19 mouse cellular contexts compared by ENCODE assay signal in the genomic region with DNA sequence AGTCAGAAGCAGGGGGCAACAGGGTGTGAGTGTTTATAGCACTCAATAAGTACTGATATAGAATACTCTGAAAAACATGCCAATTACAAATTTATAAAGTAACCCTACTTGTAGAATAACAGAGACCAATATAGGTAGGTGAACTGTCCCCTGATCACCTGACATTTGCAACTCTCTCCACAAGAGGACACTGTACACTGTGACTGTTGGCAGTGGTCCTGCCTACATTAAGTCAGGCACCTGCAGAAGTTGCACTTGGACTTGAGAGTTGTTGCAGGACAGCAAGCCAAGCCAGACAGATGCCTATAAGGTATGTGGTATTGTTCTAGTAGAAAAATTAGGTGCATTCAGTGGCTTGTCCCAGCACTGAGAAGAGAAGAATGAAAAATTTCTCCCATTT. TPM values are rescaled to one million over a fixed set of nuclear protein-coding genes. Genes with fewer than 3 reads are reported as not detected.
A peak's percentile ranks its signal among the peaks of the same experiment; 100 is the strongest.
DNase-seq lines count a peak whose midpoint lies in the region; ATAC-seq and TF ChIP-seq lines count a peak whose summit lies in the region.
"Had no signal": no experiment of that assay in that cellular context is flagged by ENCODE, and none has a peak within 500 bp of the region (broad histone marks: within the 10 kb centered on the region; RNA-seq: fewer than 3 reads in every experiment).

No protein-coding gene starts in this region.

- ATAC-seq in heart, postnatal 0 days (ENCODE audit: insufficient read depth, low read depth), result no peak
- ATAC-seq in stomach, postnatal 0 days (ENCODE audit: low FRiP score, low TSS enrichment), result no peak
- ATAC-seq: activated CD4-positive, CD25-positive, alpha-beta regulatory T cell, adult 4 months; CD4-positive, CD25-positive, alpha-beta regulatory T cell, adult 4 months had no signal

- intact Hi-C loops in left cerebral cortex, adult 2 months (cut with DNase I), result no loop called here
- intact Hi-C loops in left cerebral cortex, postnatal 14 days (cut with DNase I), result no loop called here

- H3K9ac ChIP-seq in heart, postnatal 0 days (replicated peaks; ENCODE audit: low read depth, low read length), result no peak overlapping the region
- no peak overlapping the region for H3K9ac ChIP-seq in stomach, postnatal 0 days (ENCODE audit: low read length)
- H3K9ac ChIP-seq: limb, embryonic 12.5 days had no signal

- H3K4me2 ChIP-seq in heart, postnatal 0 days (ENCODE audit: low read depth, low read length), result no peak overlapping the region
- no peak overlapping the region for H3K4me2 ChIP-seq in stomach, postnatal 0 days (replicated peaks; ENCODE audit: low read depth)
- H3K4me2 ChIP-seq: limb, embryonic 12.5 days had no signal

- DNase-seq in heart, postnatal 0 days (ENCODE audit: low spot score), result peak; percentile 16
- no peak for DNase-seq in heart, adult 8-10 months (ENCODE audit: low spot score)
- no peak for DNase-seq in left cerebral cortex, adult 2 months (ENCODE audit: extremely low spot score in 1 of 2, low spot score in 2 of 2)
- no peak for DNase-seq in left cerebral cortex, postnatal 14 days (ENCODE audit: low spot score in 2 of 2)
- DNase-seq in retina, postnatal 1 day, result peak; percentile 8
- DNase-seq in retina, embryonic 14.5 days (ENCODE audit: low spot score), result no peak
- DNase-seq in stomach, postnatal 0 days (ENCODE audit: low spot score), result no peak
- DNase-seq in adrenal gland, adult (ENCODE audit: inconsistent age in 2 of 2, low spot score in 1 of 2), result no peak
- DNase-seq: adrenal gland, postnatal 36 days; kidney, postnatal 25 days; layer of hippocampus, postnatal 36 days; spleen, adult 18-20 months; thymus, postnatal 25 days had no signal

- H3K27me3 ChIP-seq in heart, postnatal 0 days (ENCODE audit: control insufficient read depth, insufficient read depth, low read length), result no peaks in the 10 kb centered on the region
- H3K27me3 ChIP-seq in stomach, postnatal 0 days (ENCODE audit: control insufficient read depth, insufficient read depth, low read length), result no peaks in the 10 kb centered on the region
- H3K27me3 ChIP-seq: limb, embryonic 12.5 days had no signal

- no peak overlapping the region for H3K4me3 ChIP-seq in heart, postnatal 0 days (ENCODE audit: low read depth, low read length)
- no peak overlapping the region for H3K4me3 ChIP-seq in left cerebral cortex, adult 2 months
- H3K4me3 ChIP-seq in stomach, postnatal 0 days (ENCODE audit: low read depth, low read length), result no peak overlapping the region
- H3K4me3 ChIP-seq: limb, embryonic 12.5 days; megakaryocyte, embryonic 14.5 days had no signal

- no peaks in the 10 kb centered on the region for H3K4me1 ChIP-seq in heart, postnatal 0 days (ENCODE audit: control insufficient read depth, insufficient read depth)
- no peaks in the 10 kb centered on the region for H3K4me1 ChIP-seq in stomach, postnatal 0 days (replicated peaks; ENCODE audit: control insufficient read depth, insufficient read depth)
- H3K4me1 ChIP-seq: limb, embryonic 12.5 days; megakaryocyte, embryonic 14.5 days had no signal

- no peaks in the 10 kb centered on the region for H3K36me3 ChIP-seq in heart, postnatal 0 days (replicated peaks; ENCODE audit: control insufficient read depth, insufficient read depth, low read length)
- no peaks in the 10 kb centered on the region for H3K36me3 ChIP-seq in stomach, postnatal 0 days (ENCODE audit: control insufficient read depth, insufficient read depth, low read length)
- H3K36me3 ChIP-seq: limb, embryonic 12.5 days had no signal

- TF ChIP-seq EP300 in heart, postnatal 0 days (IDR thresholded peaks at IDR 0.05; ENCODE audit: low read depth), result no peak
- TF ChIP-seq EP300 in stomach, postnatal 0 days (optimal IDR thresholded peaks at IDR 0.05), result no peak

- H3K27ac ChIP-seq in heart, postnatal 0 days (ENCODE audit: low read depth), result no peak overlapping the region
- no peak overlapping the region for H3K27ac ChIP-seq in left cerebral cortex, adult 2 months
- no peak overlapping the region for H3K27ac ChIP-seq in stomach, postnatal 0 days (replicated peaks)
- H3K27ac ChIP-seq: limb, embryonic 12.5 days had no signal

- peak; percentile 60 for TF ChIP-seq CTCF in heart, postnatal 0 days (IDR thresholded peaks at IDR 0.05; ENCODE audit: low read depth)
- TF ChIP-seq CTCF in left cerebral cortex, adult 2 months (IDR thresholded peaks at IDR 0.05), result peak; percentile 3; the same call in 1 of the 2 replicates
- peak; percentile 60 for TF ChIP-seq CTCF in stomach, postnatal 0 days (IDR thresholded peaks at IDR 0.05; ENCODE audit: low read depth)

- H3K9me3 ChIP-seq in heart, postnatal 0 days (replicated peaks; ENCODE audit: control insufficient read depth, low read length), result no peaks in the 10 kb centered on the region
- no peaks in the 10 kb centered on the region for H3K9me3 ChIP-seq in stomach, postnatal 0 days (ENCODE audit: control insufficient read depth, low read length)
- H3K9me3 ChIP-seq: limb, embryonic 12.5 days had no signal

RNA-seq across cellular contexts. Expression of gene Itgb2l, which starts 52.3 kb away (rescaled TPM):
- 0.23 TPM in 1 of 2 replicates, not detected in the other for total RNA-seq in heart, postnatal 0 days (2014; rRNA removed; ENCODE audit: low replicate concordance)
- 0.04 TPM in 1 of 2 replicates, not detected in the other for polyA plus RNA-seq in heart, postnatal 0 days (2015; fragmentation: Nextera tagmentation; extraction: Ambion mirVana)
- total RNA-seq in heart, adult 8-10 months (2022), result under 1 TPM in 1 of 4 experiments, not detected in 3; 0.09 TPM
- total RNA-seq in left cerebral cortex, adult 2 months (2021), result not detected
- total RNA-seq in left cerebral cortex, postnatal 14 days (2021), result not detected
- polyA plus RNA-seq in stomach, postnatal 0 days (2015; fragmentation: Nextera tagmentation; extraction: Ambion mirVana), result 0.19 and 0.23 TPM in 2 replicates
- total RNA-seq: adrenal gland, postnatal 36 days; heart, postnatal 25 days; layer of hippocampus, postnatal 36 days had no signal
- polyA plus RNA-seq: activated CD4-positive, CD25-positive, alpha-beta regulatory T cell, adult 4 months; CD4-positive, CD25-positive, alpha-beta regulatory T cell, adult 4 months; forebrain, embryonic 11.5 days had no signal

Comparison
In these comparisons a context has a peak if more than half of its experiments do, and no peak if none do; other contexts are left out.
1. DNase-seq: peak in heart, postnatal 0 days (single experiment) and retina, postnatal 1 day (single experiment); none in heart, adult 8-10 months (single experiment), left cerebral cortex, adult 2 months (0 of 2), left cerebral cortex, postnatal 14 days (0 of 2), retina, embryonic 14.5 days (single experiment), stomach, postnatal 0 days (single experiment) and adrenal gland, adult (0 of 2).
2. CTCF ChIP-seq: peak in every context shown above with its lines; median percentile 60 in heart, postnatal 0 days; 60 in stomach, postnatal 0 days; 3 in left cerebral cortex, adult 2 months.